Mouse (Mus musculus) lung, postnatal 0 days (tissue): ENCODE results near the gene Aak1. TPM values are rescaled to one million over a fixed set of nuclear protein-coding genes. Genes with fewer than 3 reads are reported as not detected.

Source experiments
- ATAC-seq: fragments of 200-750 bp; cut with Nextera tagmentation; 2 replicates; pipeline ENCODE4 v1.8.0; 2017; ENCODE audit warnings: moderate library complexity
- DNase-seq: peaks from one replicate; pipeline ENCODE4 v3.0.0-alpha.2; 2016; ENCODE audit warnings: low spot score
- H3K27ac ChIP-seq: fragments of 300-500 bp; sonication (generic); 2 replicates; pipeline ENCODE4 v1.5.1; 2014; ENCODE audit warnings: antibody characterized with exemption, mild to moderate bottlenecking, low read length, mixed read lengths
- H3K27me3 ChIP-seq: fragments of 300-500 bp; sonication (generic); replicated peaks from 2 replicates; pipeline ENCODE4 v1.6.1; 2014; ENCODE audit warnings: low read length, mixed read lengths; ENCODE audit not compliant: insufficient read depth
- H3K36me3 ChIP-seq: fragments of 300-500 bp; sonication (generic); 2 replicates; pipeline ENCODE4 v1.6.1; 2014; ENCODE audit warnings: low read length, mixed read lengths; ENCODE audit not compliant: insufficient read depth
- H3K4me1 ChIP-seq: fragments of 300-500 bp; sonication (generic); 2 replicates; pipeline ENCODE4 v1.6.1; 2014; ENCODE audit warnings: antibody characterized with exemption, low read depth, low read length, mixed read lengths; ENCODE audit not compliant: insufficient read depth
- H3K4me2 ChIP-seq: fragments of 300-500 bp; sonication (generic); replicated peaks from 2 replicates; pipeline ENCODE4 v1.6.1; 2014; ENCODE audit warnings: low read depth, mild to moderate bottlenecking, low read length, moderate library complexity, mixed read lengths
- H3K4me3 ChIP-seq: fragments of 300-500 bp; sonication (generic); 2 replicates; pipeline ENCODE4 v1.5.1; 2014; ENCODE audit warnings: low read depth, low read length
- H3K9ac ChIP-seq: fragments of 300-500 bp; sonication (generic); replicated peaks from 2 replicates; pipeline ENCODE4 v1.6.1; 2014; ENCODE audit warnings: low read depth, mild to moderate bottlenecking
- H3K9me3 ChIP-seq: fragments of 300-500 bp; sonication (generic); 2 replicates; pipeline ENCODE4 v1.6.1; 2016; ENCODE audit warnings: low read length, mixed read lengths
- CTCF ChIP-seq: IDR thresholded peaks from 2 replicates; pipeline ENCODE4 v1.5.1; 2016; ENCODE audit warnings: antibody characterized with exemption, mild to moderate bottlenecking
- EP300 ChIP-seq: IDR thresholded peaks from 2 replicates; pipeline ENCODE4 v1.6.1; 2016; ENCODE audit warnings: antibody characterized with exemption, mild to moderate bottlenecking, control low read depth
- WGBS: fragments of 180-500 bp; shearing (Covaris S2); extraction: QIAGEN DNeasy Blood & Tissue Kit; methylation state at CpG from one replicate; pipeline ENCODE4 v1.1.7; 2014; 5-methylcytosine and 5-hydroxymethylcytosine counted together
- polyA plus RNA-seq: library from polyadenylated mRNA; unstranded; fragments of >200 nt; fragmentation: Nextera tagmentation; extraction: Ambion mirVana; gene quantifications from 2 replicates; pipeline ENCODE4 v1.2.1, GENCODE M21; 2015

Aak1 gene
- 5.5 and 6.3 TPM in 2 replicates for polyA plus RNA-seq

GRCm38 (mm10) chr6:86848915-86849644, at the start of gene Aak1:
Gene Aak1 (plus strand): TSS chr6:86849517.
- peak within 1 kb of the TSS; percentile 79 for H3K9ac ChIP-seq
- peak within 1 kb of the TSS; percentile 90 for H3K4me2 ChIP-seq
- peak within 1 kb of the TSS; percentile 98 for H3K27ac ChIP-seq
- no peaks in the 10 kb centered on the region for H3K9me3 ChIP-seq
- H3K4me1 ChIP-seq = peaks cover 19% of the 10 kb centered on the region
- WGBS = under 1% methylated on average over 39 of the region's 60 CpGs
- DNase-seq = peak; percentile 95
- no peak for TF ChIP-seq CTCF
- TF ChIP-seq EP300 = no peak
- H3K36me3 ChIP-seq = no peaks in the 10 kb centered on the region
- H3K27me3 ChIP-seq = no peaks in the 10 kb centered on the region
- peak within 1 kb of the TSS; percentile 91 for H3K4me3 ChIP-seq
- peak; percentile 95 for ATAC-seq

GRCm38 (mm10) chr6:86800467-86800866, 48.9 kb upstream of the Aak1 start:
- H3K4me1 ChIP-seq = no peaks in the 10 kb centered on the region
- H3K27ac ChIP-seq = no peak overlapping the region
- H3K27me3 ChIP-seq = no peaks in the 10 kb centered on the region
- WGBS = 83% methylated on average over 3 of the region's 3 CpGs
- H3K9me3 ChIP-seq = no peaks in the 10 kb centered on the region
- no peak for TF ChIP-seq EP300
- no peak for TF ChIP-seq CTCF
- H3K9ac ChIP-seq = no peak overlapping the region
- ATAC-seq (no peak), DNase-seq (no peak)
- no peaks in the 10 kb centered on the region for H3K36me3 ChIP-seq
- H3K4me2 ChIP-seq = no peak overlapping the region
- H3K4me3 ChIP-seq = no peak overlapping the region

GRCm38 (mm10) chr6:86801431-86801830, 47.9 kb upstream of the Aak1 start:
- 42% methylated on average over 11 of the region's 11 CpGs for WGBS
- no peak for DNase-seq
- H3K4me2 ChIP-seq = no peak overlapping the region
- no peak overlapping the region for H3K27ac ChIP-seq
- H3K36me3 ChIP-seq = no peaks in the 10 kb centered on the region
- no peak for ATAC-seq
- H3K4me1 ChIP-seq = no peaks in the 10 kb centered on the region
- no peaks in the 10 kb centered on the region for H3K9me3 ChIP-seq
- no peaks in the 10 kb centered on the region for H3K27me3 ChIP-seq
- TF ChIP-seq EP300 (no peak), CTCF (no peak)
- H3K4me3 ChIP-seq = no peak overlapping the region
- no peak overlapping the region for H3K9ac ChIP-seq

DNA sequence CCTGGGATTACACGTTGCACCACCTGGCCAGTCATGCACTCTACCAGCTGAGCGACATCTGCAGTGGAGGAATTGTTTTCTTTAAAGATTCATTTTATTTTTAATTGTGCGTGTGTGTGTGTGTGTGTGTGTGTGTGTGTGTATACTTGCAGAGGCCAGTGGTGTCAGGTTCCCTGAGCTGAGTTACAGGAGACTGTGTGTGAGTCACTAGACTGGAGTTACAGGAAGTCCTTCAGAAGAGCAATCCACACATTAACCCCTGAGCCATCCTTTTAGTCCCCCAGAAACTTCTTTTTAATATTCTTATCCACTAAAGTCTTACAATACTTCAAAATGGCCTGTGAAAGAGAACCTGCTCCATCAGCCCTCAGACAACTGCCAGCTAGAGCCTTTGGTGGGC, 44.7 kb upstream of the Aak1 start:
- WGBS = 64% methylated on average over 3 of the region's 3 CpGs

DNA sequence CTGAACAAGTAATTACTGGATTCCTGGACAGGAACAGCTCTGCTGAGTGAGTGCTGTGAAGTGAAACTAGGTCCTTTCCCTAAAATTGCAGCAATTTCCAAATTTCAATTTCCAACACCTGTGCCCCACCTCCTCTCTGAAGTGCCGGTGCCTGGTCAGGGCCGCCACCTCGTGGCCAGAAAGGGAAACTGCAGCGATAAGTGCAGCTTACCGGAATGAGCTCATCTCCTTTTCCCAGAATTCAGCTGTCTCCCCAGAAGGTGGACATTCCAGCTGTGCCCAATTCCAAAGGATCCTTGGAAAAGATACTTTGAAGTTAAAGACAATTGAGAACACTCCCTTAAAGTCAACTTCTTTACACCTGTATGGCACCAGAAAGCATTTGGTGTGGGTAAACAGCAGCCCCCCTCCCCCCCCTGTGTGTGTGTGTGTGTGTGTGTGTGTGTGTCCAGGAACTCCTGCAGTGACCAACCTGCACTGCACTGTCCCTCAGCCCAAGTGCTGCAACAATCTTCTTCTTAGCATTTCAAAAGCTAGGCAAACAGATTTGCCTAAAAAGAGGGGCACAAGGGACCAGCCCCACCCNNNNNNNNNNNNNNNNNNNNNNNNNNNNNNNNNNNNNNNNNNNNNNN, 42.7 kb upstream of the Aak1 start:
- H3K27ac ChIP-seq = no peak overlapping the region
- H3K36me3 ChIP-seq = no peaks in the 10 kb centered on the region
- H3K4me3 ChIP-seq = no peak overlapping the region
- 2% methylated on average over 5 of the region's 5 CpGs for WGBS
- no peaks in the 10 kb centered on the region for H3K9me3 ChIP-seq
- ATAC-seq (peak; percentile 23; the same call in 1 of the 2 replicates), DNase-seq (peak; percentile 80)
- no peaks in the 10 kb centered on the region for H3K27me3 ChIP-seq
- H3K4me1 ChIP-seq = no peaks in the 10 kb centered on the region
- no peak overlapping the region for H3K4me2 ChIP-seq
- H3K9ac ChIP-seq = no peak overlapping the region
- TF ChIP-seq CTCF (peak; percentile 98), EP300 (no peak)

More for the DNA sequence above, 44.7 kb upstream of the Aak1 start:
- no peak overlapping the region for H3K4me2 ChIP-seq
- H3K9ac ChIP-seq = no peak overlapping the region
- H3K27ac ChIP-seq = no peak overlapping the region
- H3K27me3 ChIP-seq = no peaks in the 10 kb centered on the region
- H3K4me3 ChIP-seq = no peak overlapping the region
- no peaks in the 10 kb centered on the region for H3K9me3 ChIP-seq
- TF ChIP-seq EP300 = no peak
- no peaks in the 10 kb centered on the region for H3K36me3 ChIP-seq
- no peak for ATAC-seq
- H3K4me1 ChIP-seq = no peaks in the 10 kb centered on the region
- no peak for DNase-seq

DNA sequence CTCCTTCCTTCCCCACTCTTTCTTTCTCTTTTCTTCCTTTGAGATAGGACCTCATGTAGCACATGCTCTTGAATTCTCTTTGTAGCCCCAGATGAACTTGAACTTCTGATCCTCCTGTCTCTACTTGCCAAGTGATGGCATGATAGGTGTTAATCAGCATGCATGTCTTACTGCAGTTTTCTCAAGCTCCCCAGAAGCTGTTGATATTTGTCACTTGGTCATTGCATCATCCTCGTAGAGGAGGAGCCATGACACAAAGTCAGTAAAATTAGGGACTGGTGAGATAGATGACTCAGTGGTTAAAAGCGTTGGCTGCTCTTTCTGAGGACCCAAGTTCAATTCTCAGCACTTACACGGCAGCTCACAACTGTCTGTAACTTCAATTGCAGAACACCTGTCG, 36.4 kb upstream of the Aak1 start:
- H3K4me2 ChIP-seq = no peak overlapping the region
- WGBS = 48% methylated on average over 4 of the region's 4 CpGs
- no peak for DNase-seq

More for the DNA sequence above, 36.4 kb upstream of the Aak1 start:
- Histone ChIP-seq H3K27me3 (no peaks in the 10 kb centered on the region), H3K9ac (no peak overlapping the region), H3K36me3 (no peaks in the 10 kb centered on the region), H3K4me1 (no peaks in the 10 kb centered on the region), H3K27ac (no peak overlapping the region), H3K4me3 (no peak overlapping the region), H3K9me3 (no peaks in the 10 kb centered on the region)
- TF ChIP-seq EP300 (no peak), CTCF (no peak)
- ATAC-seq = no peak
